ENCODE assay signal across 17 mouse cellular contexts in genomic region chr16:30818541-30819120, GRCm38 (mm10).
A peak's percentile ranks its signal among the peaks of the same experiment; 100 is the strongest.
DNase-seq lines count a peak whose midpoint lies in the region; ATAC-seq and TF ChIP-seq lines count a peak whose summit lies in the region.
"Had no signal": no experiment of that assay in that cellular context is flagged by ENCODE, and none has a peak within 500 bp of the region (broad histone marks: within the 10 kb centered on the region; RNA-seq: fewer than 3 reads in every experiment).

No protein-coding gene starts in this region.

- no peaks in the 10 kb centered on the region for H3K36me3 ChIP-seq in heart, embryonic 14.5 days (ENCODE audit: control insufficient read depth, insufficient read depth, low read length)
- no peaks in the 10 kb centered on the region for H3K36me3 ChIP-seq in CH12.LX (replicated peaks in 1 of 2; ENCODE audit: control insufficient read depth in 1 of 2, insufficient read depth in 1 of 2, low read length in 1 of 2)
- no peaks in the 10 kb centered on the region for H3K36me3 ChIP-seq in heart, postnatal 0 days (replicated peaks; ENCODE audit: control insufficient read depth, insufficient read depth, low read length)
- H3K36me3 ChIP-seq: limb, embryonic 10.5 days; midbrain, embryonic 15.5 days had no signal

- intact Hi-C loops in heart, postnatal 14 days (cut with DNase I): loop anchor here (2.0 kb wide), 1 partner anchor 22 kb away; no protein-coding TSS in a partner anchor

- H3K79me2 ChIP-seq in CH12.LX (replicated peaks; ENCODE audit: control insufficient read depth, extremely low read depth, insufficient read depth, poor library complexity, severe bottlenecking): no peaks in the 10 kb centered on the region

- dilution Hi-C loops in CH12.LX (cut with MboI; ENCODE audit: extremely low pct_ligation_motif_present, extremely low pct_unique_long_range_greater_than_20kb, low sequenced_read_pairs): no loop called here

- H3K4me1 ChIP-seq in heart, embryonic 14.5 days (ENCODE audit: control insufficient read depth in 2 of 2, insufficient read depth in 2 of 2, low read length in 2 of 2): peaks cover 22 to 25% of the 10 kb centered on the region in 2 experiments
- H3K4me1 ChIP-seq in CH12.LX (ENCODE audit: control insufficient read depth in 1 of 2, insufficient read depth in 2 of 2): peaks cover 20 to 51% of the 10 kb centered on the region in 2 experiments
- H3K4me1 ChIP-seq in heart, postnatal 0 days (ENCODE audit: control insufficient read depth, insufficient read depth): peaks cover 19% of the 10 kb centered on the region

- no peaks in the 10 kb centered on the region for H3K27me3 ChIP-seq in heart, embryonic 14.5 days (ENCODE audit: control insufficient read depth, insufficient read depth, low read length)
- no peaks in the 10 kb centered on the region for H3K27me3 ChIP-seq in CH12.LX (replicated peaks)
- no peaks in the 10 kb centered on the region for H3K27me3 ChIP-seq in heart, postnatal 0 days (ENCODE audit: control insufficient read depth, insufficient read depth, low read length)
- H3K27me3 ChIP-seq: midbrain, embryonic 15.5 days had no signal

- WGBS in heart, embryonic 14.5 days: 33% methylated on average over 5 of the region's 5 CpGs
- 38% methylated on average over 5 of the region's 5 CpGs for WGBS in heart, postnatal 0 days

- no peak overlapping the region for H3K4me2 ChIP-seq in heart, embryonic 14.5 days (ENCODE audit: low read length)
- no peak overlapping the region for H3K4me2 ChIP-seq in CH12.LX (ENCODE audit: insufficient read depth, low read depth, poor library complexity, severe bottlenecking)
- H3K4me2 ChIP-seq in heart, postnatal 0 days (ENCODE audit: low read depth, low read length): no peak overlapping the region
- H3K4me2 ChIP-seq: midbrain, embryonic 15.5 days had no signal

- no peak; the same call in 1 of the 2 replicates for ATAC-seq in heart, embryonic 14.5 days (ENCODE audit: insufficient number of reproducible peaks, insufficient read depth, low FRiP score, low read depth)
- ATAC-seq in heart, postnatal 0 days (ENCODE audit: insufficient read depth, low read depth): no peak
- ATAC-seq: hindbrain, postnatal 0 days; midbrain, embryonic 15.5 days had no signal

- peak overlapping the region; percentile 42 to 49 for H3K27ac ChIP-seq in heart, embryonic 14.5 days (replicated peaks in 1 of 2; ENCODE audit: control insufficient read depth in 1 of 2, insufficient read depth in 1 of 2, low read depth in 2 of 2, low read length in 2 of 2)
- H3K27ac ChIP-seq in CH12.LX (ENCODE audit: insufficient read depth, low read depth): no peak overlapping the region; the same call in 1 of the 2 replicates
- H3K27ac ChIP-seq in heart, postnatal 0 days (ENCODE audit: low read depth): peak overlapping the region; percentile 26; the same call in 1 of the 2 replicates
- H3K27ac ChIP-seq: hindbrain, postnatal 0 days; liver, embryonic 14.5 days; midbrain, embryonic 15.5 days had no signal

- H3K4me3 ChIP-seq in heart, embryonic 14.5 days (ENCODE audit: control insufficient read depth in 1 of 2, insufficient read depth in 1 of 2, low read depth in 1 of 2, low read length in 2 of 2): no peak overlapping the region
- H3K4me3 ChIP-seq in CH12.LX (replicated peaks in 1 of 3; ENCODE audit: low read depth in 2 of 3, low read length in 2 of 3, poor library complexity in 1 of 3): no peak overlapping the region
- no peak overlapping the region for H3K4me3 ChIP-seq in heart, postnatal 0 days (ENCODE audit: low read depth, low read length)
- H3K4me3 ChIP-seq: limb, embryonic 10.5 days; midbrain, embryonic 15.5 days had no signal

- TF ChIP-seq EP300 in CH12.LX (IDR thresholded peaks at IDR 0.05; ENCODE audit: low read length): 0 out of 2 replicates have a peak, but pooled peaks have one; percentile 10
- no peak for TF ChIP-seq EP300 in heart, postnatal 0 days (IDR thresholded peaks at IDR 0.05; ENCODE audit: low read depth)

- TF ChIP-seq CTCF in CH12.LX (conservative IDR thresholded peaks at IDR 0.05 in 1 of 2, IDR thresholded peaks at IDR 0.05 in 1 of 2; ENCODE audit: low read depth in 2 of 2, low read length in 2 of 2): no peak
- no peak for TF ChIP-seq CTCF in heart, postnatal 0 days (IDR thresholded peaks at IDR 0.05; ENCODE audit: low read depth)

- H3K9ac ChIP-seq in heart, embryonic 14.5 days (ENCODE audit: low read length): no peak overlapping the region
- peak overlapping the region; percentile 56; the same call in 1 of the 2 replicates for H3K9ac ChIP-seq in CH12.LX (ENCODE audit: insufficient read depth, low read depth)
- H3K9ac ChIP-seq in heart, postnatal 0 days (replicated peaks; ENCODE audit: low read depth, low read length): no peak overlapping the region
- H3K9ac ChIP-seq: liver, embryonic 14.5 days; midbrain, embryonic 15.5 days had no signal

- DNase-seq in adrenal gland, postnatal 14 days: peak; percentile 35
- no peak for DNase-seq in adrenal gland, postnatal 25 days
- DNase-seq in heart, postnatal 14 days: no peak
- no peak for DNase-seq in CH12.LX (ENCODE audit: extremely low read depth)
- no peak for DNase-seq in heart, postnatal 0 days (ENCODE audit: low spot score)
- no peak for DNase-seq in thymus, adult 18-20 months
- DNase-seq in layer of hippocampus, adult 9-11 months: no peak
- DNase-seq: cerebellum, adult 8-10 months; kidney, postnatal 36 days; lung, postnatal 4 days; right cerebral cortex, postnatal 25 days; thymus, postnatal 25 days had no signal

- in situ Hi-C loops in CH12.LX (cut with MboI; ENCODE audit: low pct_ligation_motif_present, low pct_unique_long_range_greater_than_20kb, low sequenced_read_pairs): no loop called here

- TF ChIP-seq RAD21 in CH12.LX (IDR thresholded peaks at IDR 0.05; ENCODE audit: low read depth, low read length): no peak

- no peak; the same call in 1 of the 2 replicates for TF ChIP-seq POLR2A in CH12.LX (IDR thresholded peaks at IDR 0.05; ENCODE audit: low read depth, low read length)

- H3K9me3 ChIP-seq in heart, embryonic 14.5 days (ENCODE audit: control insufficient read depth, low read length): no peaks in the 10 kb centered on the region
- H3K9me3 ChIP-seq in CH12.LX (replicated peaks; ENCODE audit: low read length): no peaks in the 10 kb centered on the region
- no peaks in the 10 kb centered on the region for H3K9me3 ChIP-seq in heart, postnatal 0 days (replicated peaks; ENCODE audit: control insufficient read depth, low read length)
- H3K9me3 ChIP-seq: limb, embryonic 10.5 days; midbrain, embryonic 15.5 days had no signal

TF ChIP-seq in CH12.LX, 34 proteins besides CTCF, POLR2A, EP300 and RAD21:
- TF ChIP-seq IRF4 (IDR thresholded peaks at IDR 0.05; ENCODE audit: low read depth, low read length) (0 out of 2 replicates have a peak, but pooled peaks have one; percentile 26), ELF1 (IDR thresholded peaks at IDR 0.05; ENCODE audit: low read depth, low read length) (no peak)
TF ChIP-seq in CH12.LX: peak in this region for 1.
